Comparison of ENCODE assay signal across 16 mouse cellular contexts in genomic region chr15:82406981-82407380, GRCm38 (mm10). TPM values are rescaled to one million over a fixed set of nuclear protein-coding genes. Genes with fewer than 3 reads are reported as not detected.
"Had no signal": no experiment of that assay in that cellular context is flagged by ENCODE, and none has a peak within 500 bp of the region (broad histone marks: within the 10 kb centered on the region; RNA-seq: fewer than 3 reads in every experiment).

Gene Cyp2d10 (minus strand): TSS chr15:82407195.

- H3K4me3 ChIP-seq: left cerebral cortex, adult 2 months; limb, embryonic 12.5 days; midbrain, embryonic 12.5 days; neural tube, embryonic 13.5 days; stomach, embryonic 15.5 days had no signal

- H3K27me3 ChIP-seq: limb, embryonic 12.5 days; midbrain, embryonic 12.5 days; neural tube, embryonic 13.5 days; stomach, embryonic 15.5 days had no signal

- H3K27ac ChIP-seq: left cerebral cortex, adult 2 months; limb, embryonic 12.5 days; midbrain, embryonic 12.5 days; neural tube, embryonic 13.5 days; stomach, embryonic 15.5 days had no signal

- H3K4me1 ChIP-seq: limb, embryonic 12.5 days; midbrain, embryonic 12.5 days; neural tube, embryonic 13.5 days; stomach, embryonic 15.5 days had no signal

- DNase-seq: kidney, adult 8-10 months; kidney, postnatal 25 days; lung, adult 18-20 months; retina, postnatal 1 day; right cerebral cortex, postnatal 14 days; thymus, postnatal 4 days had no signal

- ATAC-seq: midbrain, embryonic 16.5 days had no signal

- H3K9me3 ChIP-seq: limb, embryonic 12.5 days; midbrain, embryonic 12.5 days; neural tube, embryonic 13.5 days; stomach, embryonic 15.5 days had no signal

- H3K36me3 ChIP-seq: limb, embryonic 12.5 days; midbrain, embryonic 12.5 days; neural tube, embryonic 13.5 days; stomach, embryonic 15.5 days had no signal

- H3K9ac ChIP-seq: limb, embryonic 12.5 days; midbrain, embryonic 12.5 days; neural tube, embryonic 13.5 days; stomach, embryonic 15.5 days had no signal

- H3K4me2 ChIP-seq: limb, embryonic 12.5 days; midbrain, embryonic 12.5 days; neural tube, embryonic 13.5 days; stomach, embryonic 15.5 days had no signal

RNA-seq across cellular contexts. Expression of gene Cyp2d10, which starts in this region (rescaled TPM):
- total RNA-seq: layer of hippocampus, postnatal 25 days; left cerebral cortex, postnatal 25 days; megakaryocyte-erythroid progenitor cell, adult 5-6 weeks had no signal
- polyA plus RNA-seq: limb, embryonic 12.5 days; midbrain, embryonic 12.5 days; midbrain, embryonic 16.5 days; neural tube, embryonic 13.5 days; thymus, postnatal 0 days had no signal
